Mouse (Mus musculus): ENCODE data around the gene Dck.

The Dck gene

GRCm38 (mm10) chr5:88791256-88792245 is 26.8 kb downstream of the Dck start:
- peak; percentile 72 for DNase-seq (ENCODE audit: low spot score)

- DNase-seq (ENCODE audit: low spot score), result no peak
These were observed 28.9 kb downstream of the Dck start for GRCm38 (mm10) chr5:88793676-88794075.

GRCm38 (mm10) chr5:88795910-88796584 is 31.3 kb downstream of the Dck start:
- DNase-seq (ENCODE audit: low spot score), result no peak

- no peak for DNase-seq (ENCODE audit: low spot score)
These were observed 31.8 kb downstream of the Dck start for GRCm38 (mm10) chr5:88796588-88796987.

- no peak for DNase-seq (ENCODE audit: low spot score)
These were observed 32.3 kb downstream of the Dck start for GRCm38 (mm10) chr5:88797121-88797520.

GRCm38 (mm10) chr5:88805616-88806015 is 40.8 kb downstream of the Dck start:
- no peak for DNase-seq (ENCODE audit: low spot score)

GRCm38 (mm10) chr5:88806278-88806677 is 41.5 kb downstream of the Dck start:
- DNase-seq (ENCODE audit: low spot score), result no peak

- DNase-seq (ENCODE audit: low spot score), result no peak
These were observed 42.5 kb downstream of the Dck start for GRCm38 (mm10) chr5:88807342-88807741.

- DNase-seq (ENCODE audit: low spot score), result no peak
These were observed 48.4 kb downstream of the Dck start for GRCm38 (mm10) chr5:88813188-88813587.

- no peak for DNase-seq (ENCODE audit: low spot score)
These were observed 49.8 kb downstream of the Dck start for GRCm38 (mm10) chr5:88814552-88814951.

- no peak for DNase-seq (ENCODE audit: low spot score)
These were observed 56.7 kb downstream of the Dck start for GRCm38 (mm10) chr5:88821542-88821941.

- no peak for DNase-seq (ENCODE audit: low spot score)
These were observed 60.0 kb downstream of the Dck start for GRCm38 (mm10) chr5:88824838-88825237.

- no peak for DNase-seq (ENCODE audit: low spot score)
These were observed 65.2 kb downstream of the Dck start for GRCm38 (mm10) chr5:88829835-88830571.

GRCm38 (mm10) chr5:88830880-88831279 is 66.1 kb downstream of the Dck start:
- no peak for DNase-seq (ENCODE audit: low spot score)

- DNase-seq (ENCODE audit: low spot score), result no peak
These were observed 67.1 kb downstream of the Dck start for GRCm38 (mm10) chr5:88831935-88832334.
